Mouse (Mus musculus): ENCODE results near the gene Ilk. TPM values are rescaled to one million over a fixed set of nuclear protein-coding genes. Genes with fewer than 3 reads are reported as not detected.

The Ilk gene
- polyA plus RNA-seq, 1 experiment from 2014 or later, result 191 TPM

- peaks cover 12% of the 10 kb centered on the region for H3K4me1 ChIP-seq (replicated peaks; ENCODE audit: control insufficient read depth, insufficient read depth, low read length)
- H3K4me2 ChIP-seq (ENCODE audit: low read length), result no peak overlapping the region
- no peak overlapping the region for H3K4me3 ChIP-seq (replicated peaks; ENCODE audit: low read length)
- no peaks in the 10 kb centered on the region for H3K27me3 ChIP-seq (replicated peaks; ENCODE audit: control insufficient read depth, insufficient read depth, low read length)
- H3K9ac ChIP-seq (replicated peaks; ENCODE audit: low read depth, low read length), result no peak overlapping the region
- no peak for ATAC-seq
- H3K36me3 ChIP-seq (ENCODE audit: control insufficient read depth, insufficient read depth), result no peaks in the 10 kb centered on the region
- no peaks in the 10 kb centered on the region for H3K9me3 ChIP-seq (ENCODE audit: control insufficient read depth, low read length)
- no peak overlapping the region for H3K27ac ChIP-seq (ENCODE audit: low read length)
- WGBS, result 77% methylated on average over 1 of the region's 1 CpGs
Observed at GRCm38 (mm10) chr7:105791147-105791546, 54.8 kb downstream of the Ilk start.

Other genes starting within 250 kb of the Ilk start
- 69.2 and 74.2 TPM in 2 replicates for gene Smpd1, start 182.2 kb upstream of the Ilk start, polyA plus RNA-seq (2015; fragmentation: Nextera tagmentation; extraction: Ambion mirVana)
- gene Apbb1, start 154.9 kb upstream of the Ilk start, polyA plus RNA-seq (2015; fragmentation: Nextera tagmentation; extraction: Ambion mirVana), result 249 and 300 TPM in 2 replicates
- gene Hpx, start 136.5 kb upstream of the Ilk start, polyA plus RNA-seq (2015; fragmentation: Nextera tagmentation; extraction: Ambion mirVana), result 0.14 TPM in 1 of 2 replicates, not detected in the other
- 77.5 and 95.0 TPM in 2 replicates for gene Trim3, start 103.0 kb upstream of the Ilk start, polyA plus RNA-seq (2015; fragmentation: Nextera tagmentation; extraction: Ambion mirVana)
- 124 and 125 TPM in 2 replicates for gene Timm10b, start 96.5 kb upstream of the Ilk start, polyA plus RNA-seq (2015; fragmentation: Nextera tagmentation; extraction: Ambion mirVana)
- 84.4 and 86.7 TPM in 2 replicates for gene Arfip2, start 96.2 kb upstream of the Ilk start, polyA plus RNA-seq (2015; fragmentation: Nextera tagmentation; extraction: Ambion mirVana)
- 4.6 and 9.1 TPM in 2 replicates for gene Gm45799, start 96.0 kb upstream of the Ilk start, polyA plus RNA-seq (2015; fragmentation: Nextera tagmentation; extraction: Ambion mirVana)
- 1.0 and 1.3 TPM in 2 replicates for gene Dnhd1, start 85.8 kb upstream of the Ilk start, polyA plus RNA-seq (2015; fragmentation: Nextera tagmentation; extraction: Ambion mirVana)
- 25.3 and 26.3 TPM in 2 replicates for gene Rrp8, start 793 bp downstream of the Ilk start, polyA plus RNA-seq (2015; fragmentation: Nextera tagmentation; extraction: Ambion mirVana)
- 85.8 and 89.5 TPM in 2 replicates for gene Taf10, start 7.8 kb downstream of the Ilk start, polyA plus RNA-seq (2015; fragmentation: Nextera tagmentation; extraction: Ambion mirVana)
- 30.2 and 35.2 TPM in 2 replicates for gene Tpp1, start 15.6 kb downstream of the Ilk start, polyA plus RNA-seq (2015; fragmentation: Nextera tagmentation; extraction: Ambion mirVana)
- 20.7 and 22.0 TPM in 2 replicates for gene Dchs1, start 51.1 kb downstream of the Ilk start, polyA plus RNA-seq (2015; fragmentation: Nextera tagmentation; extraction: Ambion mirVana)
- 178 and 190 TPM in 2 replicates for gene Mrpl17, start 74.5 kb downstream of the Ilk start, polyA plus RNA-seq (2015; fragmentation: Nextera tagmentation; extraction: Ambion mirVana)
- 0.15 TPM in 1 of 2 replicates, not detected in the other for gene Gm4070, start 217.4 kb downstream of the Ilk start, polyA plus RNA-seq (2015; fragmentation: Nextera tagmentation; extraction: Ambion mirVana)

Data from forebrain, embryonic 16.5 days (tissue).